Mouse (Mus musculus): ENCODE measurements around the gene Vangl1. TPM values are rescaled to one million over a fixed set of nuclear protein-coding genes. Genes with fewer than 3 reads are reported as not detected.

Vangl1 gene
- total and polyA plus RNA-seq, 3 experiments = not detected

GRCm38 (mm10) chr3:102187401-102187800, 17.1 kb downstream of the Vangl1 start:
- no peak for TF ChIP-seq JUN (IDR thresholded peaks at IDR 0.05; ENCODE audit: insufficient read depth, low read depth, low read length)
- TF ChIP-seq ZNF384 (IDR thresholded peaks at IDR 0.05; ENCODE audit: low read depth, low read length) = no peak
- no peak for TF ChIP-seq ZMIZ1 (IDR thresholded peaks at IDR 0.05; ENCODE audit: low read depth, low read length)
- TF ChIP-seq ELF1 (IDR thresholded peaks at IDR 0.05; ENCODE audit: low read depth, low read length) = no peak
- no peak for TF ChIP-seq NELFE (IDR thresholded peaks at IDR 0.05; ENCODE audit: low read depth, low read length)
- no peak for TF ChIP-seq TCF12 (IDR thresholded peaks at IDR 0.05; ENCODE audit: low read depth, low read length)
- no peak for TF ChIP-seq MEF2A (IDR thresholded peaks at IDR 0.05; ENCODE audit: borderline replicate concordance, low read depth, low read length)
- no peak for TF ChIP-seq CHD1 (IDR thresholded peaks at IDR 0.05; ENCODE audit: low read depth, low read length)
- no peak for TF ChIP-seq CTCF (conservative IDR thresholded peaks at IDR 0.05 in 1 of 2, IDR thresholded peaks at IDR 0.05 in 1 of 2; ENCODE audit: low read depth in 2 of 2, low read length in 2 of 2)
- no peak for DNase-seq (ENCODE audit: extremely low read depth)
- Histone ChIP-seq H3K4me2 (ENCODE audit: insufficient read depth, low read depth, poor library complexity, severe bottlenecking) (no peak overlapping the region), H3K4me1 (ENCODE audit: control insufficient read depth in 1 of 2, insufficient read depth in 2 of 2) (no peaks in the 10 kb centered on the region), H3K36me3 (replicated peaks in 1 of 2; ENCODE audit: control insufficient read depth in 1 of 2, insufficient read depth in 1 of 2, low read length in 1 of 2) (no peaks in the 10 kb centered on the region), H3K4me3 (replicated peaks in 1 of 3; ENCODE audit: low read depth in 2 of 3, low read length in 2 of 3, poor library complexity in 1 of 3) (no peak overlapping the region), H3K27ac (ENCODE audit: insufficient read depth, low read depth) (no peak overlapping the region), H3K9me3 (replicated peaks; ENCODE audit: low read length) (peaks cover 3% of the 10 kb centered on the region), H3K79me2 (replicated peaks; ENCODE audit: control insufficient read depth, extremely low read depth, insufficient read depth, poor library complexity, severe bottlenecking) (no peaks in the 10 kb centered on the region), H3K9ac (ENCODE audit: insufficient read depth, low read depth) (no peak overlapping the region), H3K27me3 (replicated peaks) (no peaks in the 10 kb centered on the region)
- dilution Hi-C loops (cut with MboI; ENCODE audit: extremely low pct_ligation_motif_present, extremely low pct_unique_long_range_greater_than_20kb, low sequenced_read_pairs) (no loop called here), in situ Hi-C loops (cut with MboI; ENCODE audit: low pct_ligation_motif_present, low pct_unique_long_range_greater_than_20kb, low sequenced_read_pairs) (no loop called here)

GRCm38 (mm10) chr3:102184721-102185120, 19.8 kb downstream of the Vangl1 start:
- H3K36me3 ChIP-seq (replicated peaks in 1 of 2; ENCODE audit: control insufficient read depth in 1 of 2, insufficient read depth in 1 of 2, low read length in 1 of 2) = no peaks in the 10 kb centered on the region
- TF ChIP-seq TCF12 (IDR thresholded peaks at IDR 0.05; ENCODE audit: low read depth, low read length) = no peak
- no peak for TF ChIP-seq POLR2A (IDR thresholded peaks at IDR 0.05; ENCODE audit: low read depth, low read length)
- no peak for TF ChIP-seq ZNF384 (IDR thresholded peaks at IDR 0.05; ENCODE audit: low read depth, low read length)
- TF ChIP-seq TBP (conservative IDR thresholded peaks at IDR 0.05; ENCODE audit: low read depth, low read length) = no peak
- TF ChIP-seq ZC3H11A (IDR thresholded peaks at IDR 0.05; ENCODE audit: low read depth, low read length) = no peak
- no peak for TF ChIP-seq CHD2 (IDR thresholded peaks at IDR 0.05; ENCODE audit: low read length)
- H3K9me3 ChIP-seq (replicated peaks; ENCODE audit: low read length) = peaks cover 3% of the 10 kb centered on the region
- no peaks in the 10 kb centered on the region for H3K27me3 ChIP-seq (replicated peaks)
- H3K27ac ChIP-seq (ENCODE audit: insufficient read depth, low read depth) = no peak overlapping the region
- dilution Hi-C loops (cut with MboI; ENCODE audit: extremely low pct_ligation_motif_present, extremely low pct_unique_long_range_greater_than_20kb, low sequenced_read_pairs) (no loop called here), in situ Hi-C loops (cut with MboI; ENCODE audit: low pct_ligation_motif_present, low pct_unique_long_range_greater_than_20kb, low sequenced_read_pairs) (no loop called here)
- no peak overlapping the region for H3K9ac ChIP-seq (ENCODE audit: insufficient read depth, low read depth)
- no peaks in the 10 kb centered on the region for H3K4me1 ChIP-seq (ENCODE audit: control insufficient read depth in 1 of 2, insufficient read depth in 2 of 2)
- no peak for DNase-seq (ENCODE audit: extremely low read depth)
- H3K79me2 ChIP-seq (replicated peaks; ENCODE audit: control insufficient read depth, extremely low read depth, insufficient read depth, poor library complexity, severe bottlenecking) = no peaks in the 10 kb centered on the region
- no peak overlapping the region for H3K4me2 ChIP-seq (ENCODE audit: insufficient read depth, low read depth, poor library complexity, severe bottlenecking)
- H3K4me3 ChIP-seq (replicated peaks in 1 of 3; ENCODE audit: low read depth in 2 of 3, low read length in 2 of 3, poor library complexity in 1 of 3) = no peak overlapping the region

- Histone ChIP-seq H3K4me1 (ENCODE audit: control insufficient read depth in 1 of 2, insufficient read depth in 2 of 2) (no peaks in the 10 kb centered on the region), H3K36me3 (replicated peaks in 1 of 2; ENCODE audit: control insufficient read depth in 1 of 2, insufficient read depth in 1 of 2, low read length in 1 of 2) (no peaks in the 10 kb centered on the region), H3K79me2 (replicated peaks; ENCODE audit: control insufficient read depth, extremely low read depth, insufficient read depth, poor library complexity, severe bottlenecking) (no peaks in the 10 kb centered on the region), H3K9me3 (replicated peaks; ENCODE audit: low read length) (peaks cover 3% of the 10 kb centered on the region), H3K27me3 (replicated peaks) (no peaks in the 10 kb centered on the region), H3K4me2 (ENCODE audit: insufficient read depth, low read depth, poor library complexity, severe bottlenecking) (no peak overlapping the region), H3K4me3 (replicated peaks in 1 of 3; ENCODE audit: low read depth in 2 of 3, low read length in 2 of 3, poor library complexity in 1 of 3) (no peak overlapping the region), H3K27ac (ENCODE audit: insufficient read depth, low read depth) (no peak overlapping the region), H3K9ac (ENCODE audit: insufficient read depth, low read depth) (no peak overlapping the region)
- DNase-seq (ENCODE audit: extremely low read depth) = no peak
- dilution Hi-C loops (cut with MboI; ENCODE audit: extremely low pct_ligation_motif_present, extremely low pct_unique_long_range_greater_than_20kb, low sequenced_read_pairs) (no loop called here), in situ Hi-C loops (cut with MboI; ENCODE audit: low pct_ligation_motif_present, low pct_unique_long_range_greater_than_20kb, low sequenced_read_pairs) (no loop called here)
- TF ChIP-seq TBP (conservative IDR thresholded peaks at IDR 0.05; ENCODE audit: low read depth, low read length) (no peak), PAX5 (IDR thresholded peaks at IDR 0.05; ENCODE audit: low read length) (no peak), JUN (IDR thresholded peaks at IDR 0.05; ENCODE audit: insufficient read depth, low read depth, low read length) (no peak), MXI1 (IDR thresholded peaks at IDR 0.05; ENCODE audit: low read depth, low read length) (no peak), GABPA (IDR thresholded peaks at IDR 0.05; ENCODE audit: insufficient replicate concordance, low read depth, low read length) (no peak), MYC (IDR thresholded peaks at IDR 0.05; ENCODE audit: low read depth, low read length) (no peak), IRF4 (IDR thresholded peaks at IDR 0.05; ENCODE audit: low read depth, low read length) (no peak), ZKSCAN1 (IDR thresholded peaks at IDR 0.05; ENCODE audit: borderline replicate concordance, low read depth, low read length) (no peak), EP300 (IDR thresholded peaks at IDR 0.05; ENCODE audit: low read length) (no peak), CHD1 (IDR thresholded peaks at IDR 0.05; ENCODE audit: low read depth, low read length) (no peak), MAX (IDR thresholded peaks at IDR 0.05; ENCODE audit: low read length) (no peak)
These were observed 21.9 kb downstream of the Vangl1 start for GRCm38 (mm10) chr3:102182601-102183000.

Measured in CH12.LX (cell line).